Mouse (Mus musculus) frontal cortex, postnatal 25 days (tissue): ENCODE data around the gene Bysl.

Experiments used
- DNase-seq, 2 experiments: peaks; one replicate each; pipeline ENCODE4 v3.0.0; 2022; ENCODE audit warnings: low spot score in 2 of 2

Gene Bysl

GRCm38 (mm10) chr17:47594183-47594968 is 16.9 kb downstream of the Bysl start:
- DNase-seq: no peak

- no peak for DNase-seq
Observed at GRCm38 (mm10) chr17:47593854-47594182, 17.5 kb downstream of the Bysl start.

GRCm38 (mm10) chr17:47593215-47593853 is 18.0 kb downstream of the Bysl start:
- DNase-seq: peak; percentile 67 to 80

- DNase-seq: no peak
Observed at GRCm38 (mm10) chr17:47591073-47591472, 20.2 kb downstream of the Bysl start.

- no peak for DNase-seq
Observed at GRCm38 (mm10) chr17:47588517-47588916, 22.8 kb downstream of the Bysl start.

DNA sequence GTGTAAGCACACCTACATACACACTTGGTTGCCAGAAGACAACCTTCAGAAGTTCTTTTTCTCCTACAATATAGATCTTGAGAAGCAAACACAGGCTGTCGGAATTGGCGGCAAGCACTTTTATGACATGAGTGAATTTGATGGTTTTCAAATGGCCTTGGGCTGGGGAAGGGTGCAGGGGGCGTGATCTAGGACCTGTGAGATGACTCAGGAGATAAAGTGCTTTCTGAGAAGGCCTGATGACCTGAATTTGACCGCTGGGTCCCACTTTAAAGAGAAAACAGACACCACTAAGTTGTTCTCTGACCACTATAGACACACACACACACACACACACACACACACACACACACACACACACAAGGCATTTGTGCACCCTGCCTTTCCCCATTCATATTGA is 30.3 kb downstream of the Bysl start:
- DNase-seq: no peak

DNA sequence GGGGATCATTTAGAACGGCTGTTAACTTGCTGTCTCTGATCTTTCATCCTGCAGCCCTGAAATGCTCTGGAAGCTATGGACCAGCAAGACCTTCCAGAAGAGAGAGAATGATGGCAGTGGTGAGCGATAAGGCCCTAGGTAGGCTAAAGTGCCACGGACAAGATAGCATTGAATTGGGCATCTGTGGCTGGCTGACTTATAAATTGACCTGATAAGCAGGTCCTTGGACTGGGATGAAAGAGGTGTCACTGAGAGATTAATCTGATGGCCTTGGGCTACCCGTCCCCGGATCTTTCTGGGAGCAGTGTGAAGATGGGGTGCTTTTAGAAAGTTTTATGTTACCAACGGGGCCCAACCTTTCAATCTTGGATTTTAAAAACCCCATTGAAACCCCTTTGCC is 32.6 kb downstream of the Bysl start:
- no peak for DNase-seq

DNA sequence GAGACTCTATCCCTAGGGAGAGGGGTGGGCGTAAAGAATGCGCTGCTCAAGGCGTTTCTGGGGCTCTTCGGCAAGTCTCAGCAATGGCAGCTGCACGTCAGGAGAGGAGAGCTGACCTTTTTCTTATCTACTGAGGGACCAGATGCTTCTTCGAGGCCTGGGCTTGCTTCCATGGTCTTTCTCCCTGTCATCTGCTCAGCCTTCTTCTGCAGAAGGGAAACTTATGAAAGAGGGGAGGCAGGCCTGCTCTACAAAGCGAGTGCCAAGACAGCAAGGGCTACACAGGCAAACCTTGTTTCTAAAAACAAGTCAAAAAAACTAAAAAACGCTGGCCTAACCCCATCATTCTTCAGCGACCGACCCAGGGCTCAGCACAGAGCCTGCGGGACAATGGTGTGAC is 36.5 kb downstream of the Bysl start:
- no peak for DNase-seq

DNA sequence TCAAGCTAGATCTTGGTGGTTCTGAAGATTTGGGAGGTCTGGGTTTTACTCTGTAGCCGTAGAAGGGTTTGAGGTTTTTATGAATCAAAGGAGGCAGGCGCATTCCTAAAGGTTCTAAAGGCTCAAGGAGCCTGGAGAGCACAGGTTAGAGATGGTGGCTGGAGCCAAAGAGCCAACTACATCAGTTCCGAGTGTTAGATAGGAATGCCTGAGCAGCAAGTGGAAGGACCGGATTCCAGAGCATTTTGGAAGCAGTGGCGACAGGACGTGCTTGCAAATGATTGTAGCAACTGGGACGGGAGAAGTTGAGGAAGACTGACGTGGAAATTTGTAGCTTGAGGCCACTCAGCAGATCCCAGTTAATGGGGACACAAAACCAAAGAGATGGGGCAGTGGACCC is 37.3 kb downstream of the Bysl start:
- no peak for DNase-seq

DNA sequence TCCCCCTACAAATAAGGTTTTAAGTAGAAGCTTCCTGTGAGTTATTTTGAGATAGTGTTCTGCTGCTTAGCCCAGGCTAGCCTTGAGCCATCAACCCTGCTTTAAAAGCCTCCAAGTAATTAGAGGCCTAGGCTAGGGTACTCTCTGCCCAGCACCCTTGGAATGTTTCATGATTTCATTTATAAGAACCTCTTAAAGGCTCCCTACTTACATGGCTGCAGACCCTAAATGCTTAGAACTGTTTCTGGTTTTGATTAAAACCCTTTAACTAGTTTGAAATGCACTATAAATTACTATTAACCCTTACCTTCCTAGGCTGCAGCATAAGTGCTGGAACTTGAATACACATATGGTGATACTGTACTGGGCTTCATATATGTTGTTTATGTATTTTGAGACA is 38.9 kb downstream of the Bysl start:
- no peak for DNase-seq

DNA sequence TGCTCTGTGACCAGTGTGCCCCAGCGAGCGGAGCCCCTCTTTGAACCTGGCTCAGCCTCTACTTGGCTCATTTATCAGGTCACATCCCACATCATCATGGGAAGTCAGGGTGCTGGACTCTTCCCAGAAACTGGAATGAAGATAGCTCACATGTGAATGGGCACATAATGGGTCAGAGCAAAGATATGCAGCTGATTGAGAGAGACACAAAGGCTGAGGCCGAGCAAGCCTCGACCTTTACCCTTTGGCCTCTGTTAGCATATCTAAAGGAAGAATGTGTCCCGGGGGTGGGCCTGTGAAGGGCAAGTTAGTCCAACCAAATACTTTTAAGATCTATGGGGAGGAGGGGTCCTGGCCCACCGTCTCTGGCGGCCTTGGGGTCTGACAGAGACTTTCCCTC is 39.7 kb downstream of the Bysl start:
- DNase-seq: no peak

DNA sequence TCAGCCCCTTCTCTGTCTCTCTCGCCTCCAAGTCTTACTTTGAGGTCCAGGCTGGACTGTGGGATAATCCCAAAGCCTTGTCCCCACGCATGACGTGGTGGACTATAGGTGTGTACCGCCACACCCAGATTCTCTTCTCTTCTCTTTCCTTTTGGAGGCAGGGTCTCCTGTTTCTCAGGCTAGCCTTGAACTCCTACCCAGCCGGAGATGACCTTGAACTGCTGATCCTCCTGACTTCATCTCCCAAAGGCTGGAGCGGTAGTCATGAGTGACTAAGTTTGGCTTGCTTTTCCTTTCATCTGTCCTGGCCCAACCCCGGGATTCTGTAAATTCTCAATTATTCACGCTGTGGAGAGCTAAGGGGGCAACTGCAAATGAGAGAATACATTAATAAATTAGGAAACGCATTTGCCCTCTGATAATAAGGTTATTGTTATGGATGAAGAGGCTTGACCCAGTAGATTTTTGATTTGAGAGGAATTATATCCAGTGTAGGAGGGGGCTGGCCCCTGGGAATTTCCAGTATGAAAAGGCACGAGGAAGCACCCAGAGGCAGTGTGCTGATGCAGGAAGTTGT is 42.3 kb downstream of the Bysl start:
- DNase-seq: no peak

- no peak for DNase-seq
Observed at GRCm38 (mm10) chr17:47568389-47568788, 42.9 kb downstream of the Bysl start.

- DNase-seq: no peak
Observed at GRCm38 (mm10) chr17:47567271-47567670, 44.0 kb downstream of the Bysl start.

DNA sequence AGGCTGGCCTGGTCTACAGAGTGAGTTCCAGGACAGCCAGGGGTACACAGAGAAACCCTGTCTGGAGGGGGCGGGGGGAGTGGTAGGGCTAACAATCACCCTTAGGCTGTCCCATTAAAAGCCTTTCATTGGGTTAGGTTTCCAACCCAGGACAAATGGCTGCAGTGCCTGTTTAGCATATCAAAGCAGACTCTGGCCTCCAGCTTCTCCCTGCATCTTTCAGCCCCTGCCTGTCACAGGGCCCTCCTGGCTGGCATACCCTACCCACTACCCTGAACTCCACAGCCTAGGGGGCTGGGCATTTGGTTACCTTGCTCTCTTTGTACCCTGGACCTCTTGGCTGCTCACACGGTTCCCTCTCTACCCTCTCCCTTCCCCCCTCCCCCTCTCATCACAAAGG is 45.2 kb downstream of the Bysl start:
- DNase-seq: no peak

DNA sequence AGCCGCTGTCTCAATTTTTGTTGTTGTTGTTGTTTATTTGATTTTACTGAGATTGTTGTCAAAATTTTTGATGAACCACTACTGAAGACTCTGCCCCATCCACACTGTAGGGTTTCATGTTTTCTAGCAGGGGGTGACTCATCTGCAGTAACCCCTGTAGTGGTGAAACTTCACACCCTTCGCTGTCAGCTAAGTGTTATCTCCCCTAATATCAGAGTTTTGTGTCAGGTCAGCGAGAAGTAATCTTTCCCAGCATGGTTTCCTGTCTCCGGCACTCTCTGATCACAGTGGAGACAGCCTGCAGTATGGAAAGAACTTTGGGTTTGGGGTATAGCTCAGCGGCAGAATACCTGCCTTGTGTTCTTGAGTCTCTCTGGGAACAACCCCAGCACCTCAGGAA is 46.7 kb downstream of the Bysl start:
- no peak for DNase-seq

- no peak for DNase-seq
Observed at GRCm38 (mm10) chr17:47562875-47563274, 48.4 kb downstream of the Bysl start.

DNA sequence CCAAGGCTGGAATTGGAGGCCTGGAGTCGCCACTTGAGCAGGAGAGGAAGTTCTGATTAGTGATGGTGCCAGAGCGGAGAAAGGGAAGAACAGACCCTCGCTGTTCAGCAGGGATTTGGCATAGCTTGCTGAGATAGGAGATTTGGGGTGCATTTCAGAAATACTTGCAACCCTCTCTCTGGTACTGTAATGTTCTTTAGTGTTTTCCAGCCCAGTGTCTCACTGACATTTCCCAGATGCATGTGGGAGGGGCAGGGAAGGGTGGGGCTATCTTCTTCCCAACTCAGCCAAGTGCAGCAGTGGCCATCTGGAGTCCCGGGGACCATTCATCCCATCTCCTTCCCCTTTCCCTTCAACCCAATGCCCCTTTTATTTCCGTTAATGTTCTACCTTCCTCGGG is 51.6 kb downstream of the Bysl start:
- no peak for DNase-seq

DNA sequence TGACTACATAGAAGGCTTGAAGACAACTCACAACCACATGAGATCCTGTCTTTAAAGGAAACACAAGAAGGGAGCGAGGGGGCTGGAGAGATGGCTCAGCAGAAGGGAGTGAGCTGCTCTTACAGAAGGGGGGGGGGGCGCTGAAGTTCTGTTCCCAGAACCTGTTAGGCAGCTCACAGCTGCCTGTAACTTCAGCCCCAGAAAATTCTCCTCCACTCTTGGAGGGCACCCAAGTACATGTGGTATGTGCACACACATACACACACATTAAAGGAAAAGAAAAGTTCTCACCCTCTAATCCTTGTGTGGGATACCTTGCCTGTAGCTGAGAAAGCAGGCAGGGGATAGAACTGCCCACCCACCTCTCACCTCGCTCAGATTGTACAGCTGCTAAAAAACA is 54.1 kb downstream of the Bysl start:
- no peak for DNase-seq

- no peak for DNase-seq
Observed at GRCm38 (mm10) chr17:47554621-47555020, 56.7 kb downstream of the Bysl start.

DNA sequence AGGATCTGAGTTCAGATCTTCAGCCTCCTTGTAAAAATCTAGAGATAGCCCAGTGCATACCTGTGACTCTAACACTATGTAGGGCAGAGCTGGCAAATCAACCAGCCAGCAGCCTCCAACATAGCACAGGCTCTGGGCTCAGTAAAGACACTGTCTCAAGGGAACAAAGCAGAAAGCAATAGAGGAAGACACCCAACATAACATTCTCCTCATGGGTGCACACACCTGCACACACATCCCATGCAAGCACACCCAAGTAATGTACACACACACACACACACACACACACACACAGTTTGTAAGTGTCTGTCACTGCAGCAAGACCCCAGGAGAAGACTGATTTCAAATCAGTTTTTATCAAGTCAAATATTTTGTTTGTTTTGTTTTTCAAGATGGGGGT is 58.3 kb downstream of the Bysl start:
- DNase-seq: no peak

GRCm38 (mm10) chr17:47551049-47551448 is 60.2 kb downstream of the Bysl start:
- no peak for DNase-seq
